Mouse (Mus musculus) neural tube, embryonic 14.5 days (tissue): Measurements from ENCODE around the gene Cyp8b1. TPM values are rescaled to one million over a fixed set of nuclear protein-coding genes. Genes with fewer than 3 reads are reported as not detected.

ENCODE experiments used
- ATAC-seq: fragments of 200-750 bp; cut with Nextera tagmentation; 2 replicates; pipeline ENCODE4 v1.8.0; 2017; ENCODE audit warnings: low read depth, mild to moderate bottlenecking, moderate TSS enrichment, moderate library complexity
- H3K27ac ChIP-seq: fragments of 300-500 bp; sonication (generic); 2 replicates; pipeline ENCODE4 v1.5.1; 2014; ENCODE audit warnings: low read depth, mild to moderate bottlenecking, control low read depth, low read length, moderate library complexity, mixed read lengths
- H3K27me3 ChIP-seq: fragments of 300-500 bp; sonication (generic); 2 replicates; pipeline ENCODE4 v1.6.1; 2014; ENCODE audit warnings: low read length; ENCODE audit not compliant: control insufficient read depth, insufficient read depth
- H3K36me3 ChIP-seq: fragments of 300-500 bp; sonication (generic); 2 replicates; pipeline ENCODE4 v1.6.1; 2014; ENCODE audit warnings: low read length, mixed read lengths; ENCODE audit not compliant: control insufficient read depth, insufficient read depth
- H3K4me1 ChIP-seq: fragments of 300-500 bp; sonication (generic); 2 replicates; pipeline ENCODE4 v1.6.1; 2014; ENCODE audit warnings: low read length; ENCODE audit not compliant: control insufficient read depth, insufficient read depth
- H3K4me2 ChIP-seq: fragments of 300-500 bp; sonication (generic); 2 replicates; pipeline ENCODE4 v1.6.1; 2014; ENCODE audit warnings: mild to moderate bottlenecking, low read depth, low read length, control low read depth
- H3K4me3 ChIP-seq: fragments of 300-500 bp; sonication (generic); 2 replicates; pipeline ENCODE4 v1.5.1; 2014; ENCODE audit warnings: low read depth, low read length, control low read depth, mixed read lengths
- H3K9ac ChIP-seq: fragments of 300-500 bp; sonication (generic); replicated peaks from 2 replicates; pipeline ENCODE4 v1.6.1; 2014; ENCODE audit warnings: low read depth, mild to moderate bottlenecking, control low read depth, low read length, mixed read lengths
- H3K9me3 ChIP-seq: fragments of 300-500 bp; sonication (generic); 2 replicates; pipeline ENCODE4 v1.6.1; 2016; ENCODE audit warnings: low read length; ENCODE audit not compliant: control insufficient read depth
- WGBS: fragments of 180-500 bp; shearing (Covaris S2); extraction: QIAGEN DNeasy Blood & Tissue Kit; methylation state at CpG from one replicate; pipeline ENCODE4 v1.1.7; 2014; 5-methylcytosine and 5-hydroxymethylcytosine counted together
- polyA plus RNA-seq: library from polyadenylated mRNA; unstranded; fragments of >200 nt; fragmentation: Nextera tagmentation; extraction: Ambion mirVana; gene quantifications from 2 replicates; pipeline ENCODE4 v1.2.1, GENCODE M21; 2014

The Cyp8b1 gene
- polyA plus RNA-seq, 1 experiment from 2014 or later = not detected

DNA sequence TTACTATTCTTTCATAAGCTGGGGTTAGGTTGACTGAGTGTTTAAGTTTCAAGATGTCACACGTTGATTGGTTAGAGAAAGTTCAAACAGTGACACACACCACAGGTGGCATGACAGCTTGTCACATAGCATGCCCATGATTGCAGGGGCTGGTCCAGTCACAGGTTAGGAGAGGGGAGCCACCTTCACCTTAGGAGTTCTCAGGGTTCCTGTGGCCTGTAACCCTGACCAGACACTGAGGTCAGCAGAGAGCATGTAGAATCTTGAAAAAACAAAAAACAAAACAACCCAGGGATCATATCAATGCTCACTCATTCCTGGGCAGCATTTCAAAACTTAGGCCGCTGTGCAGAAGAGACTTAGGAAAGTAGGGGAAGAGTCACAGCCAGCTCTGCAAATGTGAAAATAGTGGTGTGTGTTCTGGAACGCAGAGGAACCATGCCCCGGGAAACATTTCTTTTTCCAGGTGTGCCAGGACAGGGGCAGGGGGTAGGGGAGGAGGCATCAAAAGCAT, 26.1 kb downstream of the Cyp8b1 start:
- Histone ChIP-seq H3K4me1 (no peaks in the 10 kb centered on the region), H3K27me3 (no peaks in the 10 kb centered on the region), H3K4me3 (no peak overlapping the region), H3K27ac (no peak overlapping the region), H3K4me2 (no peak overlapping the region), H3K36me3 (no peaks in the 10 kb centered on the region), H3K9me3 (no peaks in the 10 kb centered on the region), H3K9ac (no peak overlapping the region)
- WGBS = 83% methylated on average over 4 of the region's 4 CpGs
- no peak for ATAC-seq

DNA sequence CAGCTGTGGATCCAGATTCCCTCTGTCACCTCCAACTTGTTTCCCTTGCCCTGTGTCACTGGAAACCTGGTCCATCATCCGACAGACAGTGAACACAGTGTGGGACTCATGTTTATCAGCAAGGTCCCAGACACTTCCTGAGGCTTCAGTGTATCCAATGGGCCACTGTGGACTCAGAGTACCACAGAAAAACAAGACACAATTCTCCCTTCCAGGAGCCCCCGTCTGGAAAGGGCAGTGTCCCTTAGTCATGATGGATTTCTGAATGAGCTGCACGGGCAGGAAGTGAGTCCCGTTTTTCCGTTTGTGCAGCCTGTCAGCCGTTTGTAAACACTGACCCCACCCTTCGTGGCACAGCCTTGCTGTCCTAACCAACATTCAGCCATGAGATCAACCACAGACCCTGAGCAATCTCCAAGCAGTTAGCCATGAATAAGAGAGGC, 34.1 kb downstream of the Cyp8b1 start:
- H3K9me3 ChIP-seq = no peaks in the 10 kb centered on the region
- no peak overlapping the region for H3K4me2 ChIP-seq
- no peaks in the 10 kb centered on the region for H3K36me3 ChIP-seq
- H3K4me3 ChIP-seq = no peak overlapping the region
- ATAC-seq = no peak
- H3K4me1 ChIP-seq = no peaks in the 10 kb centered on the region
- 67% methylated on average over 7 of the region's 7 CpGs for WGBS
- no peak overlapping the region for H3K9ac ChIP-seq
- H3K27me3 ChIP-seq = no peaks in the 10 kb centered on the region
- no peak overlapping the region for H3K27ac ChIP-seq

DNA sequence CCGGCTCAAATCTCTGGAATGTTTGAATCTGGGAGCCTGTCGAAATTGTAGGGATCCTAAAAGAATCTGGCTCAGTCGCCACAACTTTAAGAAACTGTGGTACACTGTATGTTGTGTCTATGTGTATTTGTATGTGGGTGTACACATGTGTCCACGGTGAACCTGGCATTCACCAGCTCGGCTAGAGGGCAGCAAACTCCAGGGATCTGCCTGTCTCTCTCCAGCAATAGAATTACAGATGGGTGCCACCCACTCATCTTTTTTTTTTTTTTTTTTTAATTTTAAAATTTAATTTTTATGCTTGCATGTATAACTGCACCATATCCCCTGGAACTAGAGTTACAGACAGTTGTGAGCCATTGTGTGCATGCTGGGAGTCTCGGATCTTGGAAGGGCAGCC, 34.8 kb downstream of the Cyp8b1 start:
- Histone ChIP-seq H3K4me1 (no peaks in the 10 kb centered on the region), H3K9ac (no peak overlapping the region), H3K4me2 (no peak overlapping the region), H3K36me3 (no peaks in the 10 kb centered on the region), H3K4me3 (no peak overlapping the region), H3K9me3 (no peaks in the 10 kb centered on the region), H3K27ac (no peak overlapping the region), H3K27me3 (no peaks in the 10 kb centered on the region)
- no peak for ATAC-seq
- WGBS = 88% methylated on average over 6 of the region's 6 CpGs

DNA sequence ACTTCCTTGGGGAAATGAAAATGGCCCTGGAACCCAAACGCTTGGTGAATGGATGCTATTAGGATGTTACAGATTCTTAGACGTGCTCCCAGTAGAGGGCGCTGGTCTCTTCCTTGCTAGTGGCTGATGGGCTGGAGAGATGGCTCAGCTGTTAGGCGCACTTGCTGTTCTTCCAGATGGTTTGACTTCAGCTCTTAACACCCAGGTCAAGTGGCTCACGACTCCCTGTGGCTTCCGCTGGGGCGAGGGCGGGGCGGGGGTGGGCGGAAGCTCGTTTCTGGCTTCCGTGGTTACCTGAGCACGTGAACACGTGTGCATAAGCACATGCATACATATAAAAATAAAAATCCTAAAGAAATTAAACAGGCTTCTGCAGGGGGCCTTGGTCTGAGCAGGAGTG, 35.3 kb downstream of the Cyp8b1 start:
- no peak overlapping the region for H3K4me2 ChIP-seq
- H3K36me3 ChIP-seq = no peaks in the 10 kb centered on the region
- no peaks in the 10 kb centered on the region for H3K27me3 ChIP-seq
- H3K9ac ChIP-seq = no peak overlapping the region
- no peak overlapping the region for H3K27ac ChIP-seq
- H3K9me3 ChIP-seq = no peaks in the 10 kb centered on the region
- WGBS = 26% methylated on average over 14 of the region's 14 CpGs
- H3K4me1 ChIP-seq = no peaks in the 10 kb centered on the region
- no peak overlapping the region for H3K4me3 ChIP-seq
- ATAC-seq = no peak

DNA sequence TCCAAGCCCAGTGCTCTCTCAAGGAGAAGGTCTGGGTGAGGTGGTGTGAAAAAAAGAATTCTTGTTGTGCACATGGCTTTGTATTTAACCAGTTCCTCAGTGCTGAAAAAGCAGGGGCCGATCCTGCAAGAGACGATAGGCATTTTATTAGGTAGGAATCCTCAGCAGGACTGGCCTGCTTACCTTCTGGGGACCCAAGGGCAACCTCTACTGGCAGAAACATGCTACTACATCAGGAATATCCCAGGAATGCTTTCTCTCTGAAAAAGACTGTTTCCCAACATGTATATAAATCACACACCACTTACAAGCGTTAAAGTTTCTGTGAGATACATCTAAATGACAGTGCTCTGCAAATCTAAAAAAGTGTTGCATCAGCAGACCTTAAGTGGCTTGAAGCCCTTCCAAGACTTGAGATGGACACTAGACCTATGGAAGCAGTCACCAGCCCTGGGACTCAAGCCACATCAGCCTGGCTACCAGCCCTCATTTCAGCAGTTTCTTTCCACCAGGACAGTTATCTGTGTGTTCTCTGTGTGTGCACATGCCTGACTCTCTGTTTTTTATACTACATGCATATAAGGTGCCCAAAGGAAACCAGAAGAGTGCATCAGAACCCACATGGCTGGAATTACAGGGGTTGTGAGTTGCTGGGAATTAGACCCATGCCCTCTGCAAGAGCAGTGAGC, 38.9 kb downstream of the Cyp8b1 start:
- no peak for ATAC-seq
- Histone ChIP-seq H3K4me2 (no peak overlapping the region), H3K4me3 (no peak overlapping the region), H3K9me3 (no peaks in the 10 kb centered on the region), H3K36me3 (no peaks in the 10 kb centered on the region), H3K27ac (no peak overlapping the region), H3K27me3 (no peaks in the 10 kb centered on the region), H3K9ac (no peak overlapping the region), H3K4me1 (no peaks in the 10 kb centered on the region)
- WGBS = 12% methylated on average over 3 of the region's 3 CpGs

DNA sequence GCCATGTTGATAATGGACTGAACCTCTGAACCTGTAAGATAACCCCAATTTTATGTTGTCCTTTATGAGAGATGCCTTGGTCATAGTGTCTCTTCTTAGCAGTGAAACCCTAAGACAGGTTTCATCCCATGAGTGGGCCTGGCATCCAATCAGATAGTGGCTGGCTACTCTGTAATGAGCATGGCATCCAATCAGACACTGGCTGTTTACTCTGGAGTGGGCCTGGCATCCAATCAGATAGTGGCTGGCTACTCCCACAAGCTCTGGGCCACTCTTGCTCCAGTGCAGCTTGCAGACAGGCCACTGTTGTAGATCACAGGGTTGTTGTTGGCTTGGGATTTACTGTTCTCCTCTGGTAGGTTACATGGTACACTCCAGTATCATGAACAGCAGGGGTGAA, 42.5 kb downstream of the Cyp8b1 start:
- no peaks in the 10 kb centered on the region for H3K27me3 ChIP-seq
- no peaks in the 10 kb centered on the region for H3K36me3 ChIP-seq
- H3K27ac ChIP-seq = no peak overlapping the region
- no peak for ATAC-seq
- H3K9ac ChIP-seq = no peak overlapping the region
- no peaks in the 10 kb centered on the region for H3K9me3 ChIP-seq
- no peak overlapping the region for H3K4me2 ChIP-seq
- no peaks in the 10 kb centered on the region for H3K4me1 ChIP-seq
- H3K4me3 ChIP-seq = no peak overlapping the region

DNA sequence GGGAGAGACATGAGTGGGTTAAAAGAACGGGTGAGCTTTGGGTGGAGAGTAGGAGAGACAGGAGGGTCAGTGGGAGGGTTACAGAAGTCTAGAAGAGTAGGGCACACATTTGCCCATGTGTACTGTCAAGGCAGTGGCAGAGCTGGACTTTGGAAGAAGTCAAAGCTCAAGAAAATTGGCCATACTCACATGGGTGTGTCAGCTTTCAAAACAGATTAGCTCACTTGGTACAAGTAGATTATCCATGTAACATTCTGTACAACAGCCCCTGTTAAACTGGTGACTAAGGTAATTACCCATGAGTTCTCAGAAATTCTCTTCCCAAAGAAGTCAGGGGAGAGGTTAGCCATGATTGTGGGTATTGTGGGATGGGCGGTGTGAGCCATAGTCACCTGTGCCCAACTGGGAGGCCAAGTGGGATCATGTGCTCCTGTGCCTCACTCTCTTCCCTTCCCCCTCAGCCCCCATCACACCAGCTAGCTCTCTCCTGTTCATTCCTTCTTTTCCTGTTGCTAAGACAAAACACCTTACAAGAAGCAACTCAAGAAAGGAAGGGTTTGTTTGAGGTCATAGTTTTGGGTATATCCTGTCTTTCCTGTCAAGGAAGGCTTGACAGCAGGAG, 43.9 kb downstream of the Cyp8b1 start:
- Histone ChIP-seq H3K36me3 (no peaks in the 10 kb centered on the region), H3K4me3 (no peak overlapping the region), H3K4me1 (no peaks in the 10 kb centered on the region), H3K27me3 (no peaks in the 10 kb centered on the region), H3K9ac (no peak overlapping the region), H3K27ac (no peak overlapping the region), H3K9me3 (no peaks in the 10 kb centered on the region), H3K4me2 (no peak overlapping the region)
- no peak for ATAC-seq
- WGBS = 78% methylated on average over 2 of the region's 2 CpGs

DNA sequence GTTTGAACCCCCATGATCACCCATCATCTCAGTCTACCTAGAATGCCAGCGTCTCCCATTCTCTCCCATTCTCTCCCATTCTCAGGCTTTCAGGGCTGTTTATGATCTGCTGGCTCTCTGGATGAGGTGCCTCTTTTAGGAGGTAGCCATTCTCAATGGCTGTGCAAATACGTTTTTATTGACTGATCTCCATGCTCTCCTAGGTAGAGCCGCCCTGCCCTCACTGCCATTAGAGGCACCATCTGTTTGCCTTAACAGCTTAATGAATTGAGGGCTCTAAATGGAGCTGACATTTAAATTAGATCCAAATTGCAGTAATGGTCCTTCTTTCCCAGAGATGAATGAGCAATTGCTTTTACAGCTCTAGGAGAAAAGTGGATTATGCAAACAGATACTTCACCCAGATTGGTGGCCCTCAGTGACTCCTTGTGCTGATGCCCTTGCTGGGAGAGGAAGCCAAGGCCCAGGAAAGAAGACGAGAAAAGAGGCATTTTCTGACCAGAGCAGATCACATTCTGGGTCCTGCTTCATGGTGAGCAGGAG, 46.1 kb downstream of the Cyp8b1 start:
- no peak overlapping the region for H3K27ac ChIP-seq
- WGBS = 7% methylated on average over 4 of the region's 4 CpGs

DNA sequence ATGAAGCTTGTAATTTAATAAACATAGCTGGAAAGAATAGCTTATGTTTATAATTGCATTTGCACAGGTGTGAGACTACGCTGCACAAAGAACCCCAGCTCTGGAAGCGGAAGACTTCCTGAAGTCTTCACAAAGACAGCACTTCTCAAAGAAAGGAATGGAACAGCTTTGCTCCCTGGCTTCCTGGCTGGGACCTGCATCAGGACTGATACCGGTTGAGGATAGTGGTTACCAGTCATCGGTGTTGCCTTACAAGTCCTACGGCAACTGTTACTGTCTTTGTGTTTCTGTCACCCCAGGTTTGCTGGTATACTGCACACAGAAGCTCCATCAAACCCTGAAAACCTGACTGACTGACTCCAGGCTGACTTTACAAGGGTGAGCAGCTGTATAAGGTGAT, 46.7 kb downstream of the Cyp8b1 start:
- H3K36me3 ChIP-seq = no peaks in the 10 kb centered on the region
- H3K27me3 ChIP-seq = no peaks in the 10 kb centered on the region
- H3K27ac ChIP-seq = no peak overlapping the region
- 83% methylated on average over 5 of the region's 5 CpGs for WGBS
- H3K9me3 ChIP-seq = no peaks in the 10 kb centered on the region
- H3K9ac ChIP-seq = no peak overlapping the region
- H3K4me3 ChIP-seq = no peak overlapping the region
- H3K4me1 ChIP-seq = 0 out of 2 replicates have a peak, but pooled peaks cover 3% of the 10 kb centered on the region
- no peak overlapping the region for H3K4me2 ChIP-seq
- no peak for ATAC-seq

More for the DNA sequence above, 46.1 kb downstream of the Cyp8b1 start:
- ATAC-seq = peak; percentile 56; the same call in 1 of the 2 replicates
- Histone ChIP-seq H3K4me2 (no peak overlapping the region), H3K27me3 (no peaks in the 10 kb centered on the region), H3K9ac (no peak overlapping the region), H3K9me3 (no peaks in the 10 kb centered on the region), H3K4me1 (0 out of 2 replicates have a peak, but pooled peaks cover 3% of the 10 kb centered on the region), H3K36me3 (no peaks in the 10 kb centered on the region), H3K4me3 (no peak overlapping the region)
